Mouse (Mus musculus): ENCODE data around the gene Cfap46.

Cfap46 gene

DNA sequence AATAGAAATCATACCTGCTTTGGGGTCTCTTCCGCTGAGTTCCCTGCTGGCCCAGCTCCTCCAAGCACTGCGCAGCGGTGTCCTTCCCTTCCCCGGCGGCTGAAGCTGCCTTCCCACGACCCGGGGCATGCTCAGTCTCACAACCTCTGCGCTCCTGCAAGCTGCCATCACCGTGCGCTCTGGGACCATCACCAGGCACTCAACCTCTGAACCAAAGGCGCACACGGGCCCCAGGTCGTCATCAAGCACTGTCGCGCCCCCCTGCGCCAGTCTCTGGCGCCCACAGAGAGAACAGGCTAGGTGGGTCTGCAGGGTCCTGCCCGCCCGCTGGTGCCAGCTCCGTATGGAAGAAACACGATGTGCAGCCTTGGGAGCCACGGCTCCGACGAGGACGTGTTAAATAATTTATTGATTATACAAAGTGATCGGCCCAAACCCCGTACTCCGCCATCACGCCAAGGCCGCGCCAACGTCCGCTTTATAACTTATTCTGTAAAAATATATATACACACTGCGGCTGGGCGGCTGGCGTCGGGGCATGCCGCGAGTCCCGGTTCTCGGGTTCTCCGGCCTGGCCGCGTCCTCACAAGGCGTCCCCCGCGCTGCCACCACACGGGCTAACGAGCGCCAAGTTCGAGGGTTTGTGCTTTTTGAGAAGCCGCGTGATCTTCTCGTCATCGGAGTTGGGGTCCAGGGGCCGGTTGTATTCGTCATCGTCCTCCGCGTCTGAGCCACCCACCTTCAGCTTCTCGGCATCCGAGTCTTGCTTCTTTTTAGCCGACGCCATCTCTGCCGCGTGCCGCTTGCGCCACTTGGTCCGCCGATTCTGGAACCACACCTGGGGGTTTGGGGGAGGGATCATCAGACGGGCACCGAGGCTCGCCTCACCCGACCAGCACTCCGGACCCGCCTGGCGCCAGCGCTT, 102.5 kb downstream of the Cfap46 start:
- no peak for DNase-seq (ENCODE audit: low spot score in 2 of 2)

DNA sequence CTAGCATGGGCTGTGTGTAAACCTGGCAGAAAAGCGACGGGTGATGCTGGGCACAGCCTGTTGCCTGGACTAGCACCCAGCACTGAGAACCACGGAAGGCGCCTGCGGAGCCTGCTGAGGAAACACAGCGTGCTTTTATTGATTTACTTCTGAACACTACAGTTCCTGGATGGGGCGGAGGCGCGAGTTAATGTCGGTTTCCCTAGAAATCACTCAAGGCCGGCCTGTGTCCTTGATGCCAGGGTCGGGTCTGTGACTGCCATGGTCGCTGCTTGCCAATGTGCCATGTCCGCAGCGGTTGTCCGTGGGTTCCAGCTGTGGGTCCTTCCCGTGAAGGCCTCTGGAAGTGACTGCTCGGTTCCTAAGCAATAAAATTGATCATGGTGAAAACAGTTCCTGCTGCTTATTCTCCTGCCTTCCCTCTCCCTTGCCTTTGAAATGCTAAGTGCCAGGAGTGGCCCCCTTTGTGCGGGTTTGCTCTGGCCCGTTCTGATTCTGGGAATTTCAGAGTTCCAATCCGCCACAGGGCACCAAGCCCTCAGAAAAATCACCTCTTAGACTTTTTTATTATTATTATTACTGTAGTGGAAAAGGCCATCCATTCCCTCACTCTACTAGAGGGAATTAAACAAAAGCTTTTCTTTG, 104.2 kb downstream of the Cfap46 start:
- no peak for DNase-seq (ENCODE audit: low spot score in 2 of 2)

DNA sequence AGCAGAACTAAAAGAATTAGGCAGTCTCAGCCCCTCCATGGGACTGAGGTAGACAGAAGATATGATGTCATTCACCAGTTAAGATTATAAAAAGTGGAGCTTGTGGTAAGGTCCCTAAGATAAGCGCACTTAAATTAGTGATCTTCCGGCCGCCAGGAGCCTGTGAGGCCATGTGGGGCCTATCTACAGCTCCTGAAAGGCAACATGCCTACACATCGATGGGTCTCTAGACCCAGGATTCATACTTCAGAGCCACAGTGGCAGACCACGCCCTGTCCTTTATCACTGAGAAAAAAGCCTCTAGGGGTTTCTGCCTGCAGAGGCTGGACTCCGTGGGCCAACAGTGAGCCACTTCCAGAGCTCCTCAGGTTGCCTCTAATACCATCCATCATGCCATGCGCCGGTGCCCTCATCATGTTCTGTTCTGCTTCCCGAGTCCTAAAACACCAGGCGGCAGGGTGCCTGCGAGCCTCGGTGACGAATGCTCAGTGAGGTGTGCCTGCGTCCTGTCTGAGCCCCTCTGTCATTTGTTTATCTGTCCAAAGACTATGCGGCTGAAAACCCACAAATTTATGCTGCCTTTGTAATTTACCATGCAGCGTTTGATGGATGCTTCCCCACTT, 107.4 kb downstream of the Cfap46 start:
- DNase-seq (ENCODE audit: low spot score in 2 of 2): no peak

DNA sequence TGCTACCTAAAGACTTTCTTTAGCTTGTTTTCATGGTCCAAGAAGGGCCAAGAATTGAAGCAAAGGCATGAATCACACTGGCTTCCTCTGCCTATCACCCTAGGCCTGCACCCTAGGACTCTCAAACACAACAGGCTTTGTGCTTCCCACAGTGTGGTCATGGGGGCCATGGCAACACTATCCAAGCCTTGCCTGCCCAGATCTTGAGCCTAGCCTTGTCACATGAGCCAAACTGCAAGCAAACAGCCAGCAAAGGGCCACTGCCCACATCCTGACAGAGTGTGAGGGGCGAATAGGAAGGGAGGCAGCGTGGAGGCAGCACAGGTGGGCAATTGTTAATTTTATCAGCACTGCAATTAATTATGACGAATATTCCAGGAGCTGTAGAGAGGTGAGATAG, 111.0 kb downstream of the Cfap46 start:
- no peak for DNase-seq (ENCODE audit: low spot score in 2 of 2)

DNA sequence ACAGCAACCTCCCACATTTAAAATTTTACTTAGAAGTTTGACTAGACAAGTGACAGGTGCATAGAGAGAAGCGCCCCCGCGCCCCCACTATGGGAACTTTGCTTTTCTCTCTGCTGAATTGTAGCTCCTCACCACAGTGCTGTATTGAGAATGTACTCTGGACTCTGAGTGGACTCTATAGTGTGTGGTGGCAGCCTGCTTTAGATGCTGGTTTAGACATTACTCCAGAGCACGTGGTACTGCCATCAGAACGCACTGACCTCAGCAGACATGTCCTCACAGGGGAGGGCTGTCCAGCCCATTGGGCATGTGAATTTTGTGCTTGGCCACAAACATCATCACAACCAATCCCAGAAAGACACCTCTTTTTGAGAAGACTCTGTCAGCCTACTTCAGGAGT, 112.8 kb downstream of the Cfap46 start:
- no peak for DNase-seq (ENCODE audit: low spot score in 2 of 2)

DNA sequence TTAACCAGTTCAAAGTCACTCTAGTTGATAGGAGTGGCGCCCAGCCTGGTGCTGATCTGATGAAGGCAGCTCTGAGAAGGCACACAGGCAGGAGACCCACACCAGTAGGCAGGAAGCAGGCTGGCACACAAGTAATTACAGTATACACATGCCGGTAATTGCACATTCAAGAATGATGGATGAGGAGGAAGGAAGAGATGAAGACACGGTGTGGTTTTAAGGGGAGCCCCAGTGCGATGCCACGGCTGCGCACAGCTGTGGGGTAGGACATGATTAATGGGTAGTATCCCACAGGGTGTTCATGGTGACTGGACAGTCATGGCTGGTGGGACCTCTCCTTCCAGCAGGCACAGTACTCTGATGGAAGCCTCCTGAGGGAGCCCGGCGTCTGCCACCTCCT, 117.1 kb downstream of the Cfap46 start:
- DNase-seq (ENCODE audit: low spot score in 2 of 2): no peak

DNA sequence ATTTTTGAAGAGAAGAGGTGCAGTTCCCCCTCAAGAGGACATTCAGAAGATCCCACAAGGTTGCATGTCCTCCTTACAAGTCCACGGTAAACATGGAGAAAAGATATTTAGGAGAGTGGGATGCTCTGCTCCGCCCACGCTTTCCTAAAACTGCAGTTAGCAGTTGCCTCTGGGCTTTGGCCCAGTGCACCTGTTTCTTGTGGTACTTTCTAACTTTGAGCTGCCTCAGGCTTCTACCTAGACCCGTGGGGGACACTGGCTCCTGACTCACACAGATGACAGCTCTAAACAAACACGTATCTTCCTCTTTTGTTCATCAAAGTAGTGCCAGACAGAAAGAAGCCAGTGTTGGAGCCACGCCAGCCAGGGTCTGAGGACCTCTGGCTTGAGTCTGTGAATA, 117.6 kb downstream of the Cfap46 start:
- no peak for DNase-seq (ENCODE audit: low spot score in 2 of 2)

DNA sequence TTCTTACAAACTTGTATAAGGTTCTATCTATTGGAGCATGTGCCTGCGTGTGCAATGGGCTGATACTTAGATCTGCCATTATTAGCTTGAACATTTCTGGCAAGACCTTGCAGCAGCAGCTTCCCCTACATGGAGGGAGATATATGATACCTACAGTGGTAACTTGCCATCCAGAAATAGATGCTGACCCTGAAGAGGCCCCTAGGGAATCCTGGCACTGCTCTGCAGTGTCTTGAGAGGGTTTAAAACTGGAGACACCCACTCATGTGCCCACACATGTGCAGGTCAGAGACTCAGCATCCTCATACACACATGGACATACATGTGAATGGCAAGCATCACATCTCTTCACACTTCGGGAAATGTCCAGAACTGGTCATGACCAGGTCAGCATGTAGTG, 119.5 kb downstream of the Cfap46 start:
- DNase-seq (ENCODE audit: low spot score in 2 of 2): no peak

DNA sequence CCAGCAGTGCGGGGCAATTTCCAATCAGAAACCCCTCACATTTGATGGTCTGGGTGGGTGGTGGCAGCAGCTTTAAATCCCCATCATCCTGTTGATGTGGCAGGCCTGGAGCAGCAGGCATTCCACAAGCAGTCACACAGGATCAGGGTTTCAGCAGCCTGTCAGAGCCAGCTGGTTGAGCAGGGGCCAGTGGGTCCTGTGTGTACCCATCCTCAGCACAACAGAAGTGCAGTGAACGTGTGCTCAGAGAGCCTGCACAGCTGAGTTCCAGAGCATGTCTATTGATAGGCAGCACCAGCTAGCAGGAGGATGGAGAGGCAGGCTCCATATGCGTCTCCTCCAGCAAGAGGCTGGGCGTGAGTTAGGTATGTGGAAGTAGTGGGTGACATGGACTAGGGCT, 120.2 kb downstream of the Cfap46 start:
- no peak for DNase-seq (ENCODE audit: low spot score in 2 of 2)

DNA sequence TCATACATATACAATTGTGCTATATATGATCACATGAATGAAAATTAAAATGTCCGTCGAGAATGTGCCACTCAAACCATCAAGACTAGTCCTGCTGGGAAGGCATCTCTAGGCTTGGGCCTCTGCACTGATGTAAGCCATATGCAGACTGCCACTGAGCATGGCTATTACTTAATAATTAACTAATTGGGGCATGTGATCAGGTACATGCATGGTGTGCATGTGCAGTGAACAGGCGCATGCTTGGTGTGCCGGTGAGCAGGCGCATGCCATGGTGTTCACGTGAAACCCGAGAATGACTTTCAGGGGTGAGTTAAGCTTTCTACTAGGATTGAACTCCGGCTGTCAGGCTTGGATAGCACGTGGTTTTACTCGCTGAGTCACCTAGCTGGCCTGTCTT, 124.0 kb downstream of the Cfap46 start:
- no peak for DNase-seq (ENCODE audit: low spot score in 2 of 2)

DNA sequence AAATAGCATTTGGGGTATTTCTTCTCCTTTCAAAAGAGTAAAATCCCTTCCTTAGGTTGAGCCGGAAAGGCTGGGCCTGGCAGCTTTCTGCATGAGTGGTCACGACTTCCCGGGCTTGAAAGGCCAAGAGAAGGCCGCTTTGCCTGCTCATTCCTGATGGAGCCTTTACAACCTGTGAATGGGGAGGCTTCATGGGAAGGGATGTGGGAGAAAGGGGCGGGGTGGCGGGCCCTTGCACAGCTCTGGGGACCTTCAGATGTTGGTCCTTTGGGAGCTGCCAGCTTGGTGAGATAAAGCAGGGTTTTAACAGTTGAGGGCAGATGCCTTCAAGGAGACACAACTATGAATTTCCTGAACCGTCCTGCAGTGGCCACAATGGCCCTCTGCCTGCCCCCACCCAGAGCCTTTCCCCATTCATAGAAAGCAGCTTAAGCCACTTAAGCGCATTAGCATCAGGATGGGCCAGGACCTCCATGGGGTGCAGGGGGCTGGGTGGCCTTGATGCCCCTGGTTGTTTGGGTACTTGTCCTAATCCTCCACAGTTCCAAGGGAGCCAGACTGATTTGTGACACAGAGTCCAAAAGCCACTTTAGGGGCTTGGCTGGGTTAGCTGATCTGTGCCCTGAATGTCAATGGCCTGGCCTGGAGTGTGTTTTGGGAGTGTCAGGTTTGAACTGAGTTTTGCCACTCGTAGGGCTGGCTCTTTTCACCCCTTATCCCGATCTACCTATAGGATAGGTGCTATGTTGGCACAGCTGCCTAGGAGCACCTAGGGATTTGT, 126.7 kb downstream of the Cfap46 start:
- no peak for DNase-seq (ENCODE audit: low spot score in 2 of 2)

DNA sequence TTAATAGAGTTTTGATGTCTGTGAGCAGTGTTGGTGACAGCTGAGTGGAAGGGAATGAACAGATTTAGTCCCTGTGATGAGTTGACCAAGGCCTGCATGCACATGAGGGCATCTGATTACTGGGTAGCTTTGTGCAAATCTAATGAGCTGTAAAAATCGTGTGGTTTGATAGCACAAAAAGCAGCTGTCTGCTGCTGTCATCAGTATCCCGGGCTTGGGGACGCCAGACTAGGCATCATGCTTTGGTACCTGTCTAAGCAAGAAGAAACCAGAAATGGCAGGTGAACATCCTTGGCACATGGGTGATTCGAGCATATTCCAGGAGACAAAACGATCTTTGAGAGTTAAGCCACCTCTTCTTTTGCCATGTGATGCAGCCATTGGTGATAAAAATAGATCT, 127.3 kb downstream of the Cfap46 start:
- no peak for DNase-seq (ENCODE audit: low spot score in 2 of 2)

DNA sequence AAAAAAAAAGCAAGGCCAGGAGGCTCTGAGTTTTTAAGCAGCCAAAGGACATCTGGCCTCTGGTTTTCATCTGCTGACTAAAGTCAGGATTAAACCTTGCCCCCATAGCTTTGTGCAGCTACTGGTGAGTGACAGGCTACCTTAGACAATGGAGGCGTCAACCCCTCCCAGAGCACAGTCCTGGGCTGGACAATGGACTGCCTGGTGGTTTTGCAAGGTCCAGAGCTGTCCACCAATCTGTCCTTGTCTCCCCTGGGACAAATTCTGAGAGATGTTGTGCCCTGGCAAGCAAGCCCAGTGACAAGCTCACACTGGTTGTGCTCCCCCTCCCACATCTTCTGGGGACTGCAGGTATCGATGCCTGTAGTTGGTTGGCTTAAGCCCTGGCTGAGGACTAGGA, 132.1 kb downstream of the Cfap46 start:
- no peak for DNase-seq (ENCODE audit: low spot score in 2 of 2)
